Mouse (Mus musculus) megakaryocyte, embryonic 14.5 days (primary cell): ENCODE data around the gene Prr36. TPM values are rescaled to one million over a fixed set of nuclear protein-coding genes. Genes with fewer than 3 reads are reported as not detected.

Source experiments
- H3K27me3 ChIP-seq: replicated peaks from 2 replicates; pipeline ENCODE3; 2012; ENCODE audit warnings: inconsistent platforms
- H3K36me3 ChIP-seq: replicated peaks from 2 replicates; pipeline ENCODE3; 2012; ENCODE audit warnings: low read length, inconsistent platforms, mixed read lengths
- H3K4me1 ChIP-seq: 2 replicates; pipeline ENCODE4 v1.6.1; 2012; ENCODE audit warnings: inconsistent platforms
- H3K4me3 ChIP-seq: replicated peaks from 2 replicates; pipeline ENCODE3; 2012; ENCODE audit warnings: moderate library complexity, mild to moderate bottlenecking, inconsistent platforms
- H3K9me3 ChIP-seq: 2 replicates; pipeline ENCODE4 v1.6.1; 2012; ENCODE audit warnings: inconsistent platforms
- FLI1 ChIP-seq: IDR thresholded peaks from 2 replicates; pipeline ENCODE4 v1.6.1; 2012; ENCODE audit warnings: low read length, inconsistent platforms, mixed read lengths
- GATA1 ChIP-seq: IDR thresholded peaks from 3 replicates; pipeline ENCODE4 v1.6.1; 2012; ENCODE audit warnings: mixed read lengths, low read length, inconsistent platforms, borderline replicate concordance
- polyA plus RNA-seq: library from polyadenylated mRNA; stranded (reverse); fragments of >175 nt; gene quantifications from 2 replicates; pipeline ENCODE4 v1.2.3, GENCODE M21; 2012; ENCODE audit warnings: low replicate concordance; ENCODE audit not compliant: insufficient read depth

The Prr36 gene
- polyA plus RNA-seq, 1 experiment, result 0.22 TPM

DNA sequence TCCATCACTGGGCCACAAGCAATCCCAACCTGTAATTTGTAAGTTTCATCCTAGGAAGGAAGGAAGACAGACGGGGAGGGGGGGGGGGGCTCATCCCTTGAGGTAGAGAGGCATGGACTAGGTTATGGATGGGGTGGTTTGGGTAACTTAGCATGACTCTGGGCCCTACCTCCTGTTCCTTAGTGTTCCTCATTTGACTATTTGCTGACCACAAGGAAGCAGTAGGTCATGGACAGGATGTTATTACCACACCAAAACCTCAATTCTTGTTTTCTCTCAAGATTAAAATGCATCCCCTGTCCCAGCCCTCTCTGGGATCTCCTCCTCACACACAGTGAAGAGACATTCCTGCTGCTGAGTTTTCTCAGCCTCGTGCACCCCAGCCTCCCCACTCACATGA, 15.9 kb downstream of the Prr36 start:
- TF ChIP-seq FLI1 (no peak), GATA1 (no peak)
- Histone ChIP-seq H3K4me3 (no peak overlapping the region), H3K9me3 (no peaks in the 10 kb centered on the region), H3K36me3 (peaks cover 50% of the 10 kb centered on the region), H3K27me3 (peaks cover 41% of the 10 kb centered on the region), H3K4me1 (peaks cover 19% of the 10 kb centered on the region)

DNA sequence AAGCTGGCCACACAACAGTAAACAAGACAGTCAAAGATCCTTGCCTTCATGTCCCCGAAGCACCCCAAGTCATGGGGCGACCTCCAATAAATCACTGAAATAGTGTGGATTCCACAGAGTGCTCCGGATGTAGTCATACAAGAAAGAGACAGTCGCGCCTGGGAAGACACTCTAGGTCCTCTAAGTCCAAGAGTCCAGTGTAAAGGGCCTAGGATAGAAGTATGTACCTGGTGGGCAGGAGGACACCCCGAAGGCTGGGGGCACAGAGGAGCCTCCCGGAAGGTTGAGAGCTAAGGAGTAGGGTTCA, 23.7 kb downstream of the Prr36 start:
- peaks cover 53% of the 10 kb centered on the region for H3K36me3 ChIP-seq
- no peak for TF ChIP-seq GATA1
- TF ChIP-seq FLI1, result no peak
- peak overlapping the region; percentile 30 for H3K4me3 ChIP-seq
- no peaks in the 10 kb centered on the region for H3K9me3 ChIP-seq
- H3K4me1 ChIP-seq, result peaks cover 8% of the 10 kb centered on the region
- H3K27me3 ChIP-seq, result peaks cover 4% of the 10 kb centered on the region

GRCm38 (mm10) chr8:4192807-4193587, 24.3 kb downstream of the Prr36 start:
- H3K27me3 ChIP-seq, result peaks cover 4% of the 10 kb centered on the region

DNA sequence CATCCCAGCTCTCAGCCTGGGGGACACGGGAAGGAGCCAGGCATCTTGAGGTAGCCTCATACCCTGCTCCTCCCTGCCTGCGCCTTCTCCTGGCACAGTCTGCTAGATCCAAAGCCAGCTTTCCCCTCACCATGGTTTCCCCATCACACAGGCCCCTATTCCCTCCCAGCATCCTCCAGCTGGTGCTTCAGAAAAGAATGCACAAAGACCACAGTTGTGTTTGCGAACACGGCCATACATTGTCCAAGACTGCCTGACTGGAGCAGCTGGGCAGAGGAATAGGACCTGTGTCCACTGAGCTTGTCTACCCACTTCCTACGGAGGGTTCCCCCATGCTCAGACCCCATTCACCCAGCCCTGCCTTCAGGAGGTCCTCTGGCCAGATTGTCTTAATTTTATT, 25.0 kb downstream of the Prr36 start:
- TF ChIP-seq GATA1 (no peak), FLI1 (no peak)
- Histone ChIP-seq H3K4me3 (no peak overlapping the region), H3K27me3 (peaks cover 4% of the 10 kb centered on the region), H3K36me3 (peaks cover 61% of the 10 kb centered on the region), H3K9me3 (no peaks in the 10 kb centered on the region), H3K4me1 (peaks cover 8% of the 10 kb centered on the region)

More at GRCm38 (mm10) chr8:4192807-4193587, 24.3 kb downstream of the Prr36 start:
- H3K36me3 ChIP-seq, result peaks cover 58% of the 10 kb centered on the region
- TF ChIP-seq FLI1 (no peak), GATA1 (no peak)
- peaks cover 8% of the 10 kb centered on the region for H3K4me1 ChIP-seq
- peak overlapping the region; percentile 30 for H3K4me3 ChIP-seq
- H3K9me3 ChIP-seq, result no peaks in the 10 kb centered on the region

- peaks cover under 1% of the 10 kb centered on the region for H3K27me3 ChIP-seq
- H3K9me3 ChIP-seq, result no peaks in the 10 kb centered on the region
- peaks cover 81% of the 10 kb centered on the region for H3K36me3 ChIP-seq
- no peak for TF ChIP-seq FLI1
- no peak for TF ChIP-seq GATA1
- peaks cover 11% of the 10 kb centered on the region for H3K4me1 ChIP-seq
- H3K4me3 ChIP-seq, result no peak overlapping the region
Observed at GRCm38 (mm10) chr8:4189031-4189722, 28.1 kb downstream of the Prr36 start.

- Histone ChIP-seq H3K4me1 (peaks cover 12% of the 10 kb centered on the region), H3K9me3 (no peaks in the 10 kb centered on the region), H3K4me3 (no peak overlapping the region), H3K27me3 (no peaks in the 10 kb centered on the region), H3K36me3 (peaks cover 79% of the 10 kb centered on the region)
- no peak for TF ChIP-seq GATA1
- TF ChIP-seq FLI1, result no peak
Observed at GRCm38 (mm10) chr8:4188605-4189004, 28.7 kb downstream of the Prr36 start.

- Histone ChIP-seq H3K27me3 (no peaks in the 10 kb centered on the region), H3K4me3 (no peak overlapping the region), H3K36me3 (peaks cover 73% of the 10 kb centered on the region), H3K9me3 (no peaks in the 10 kb centered on the region), H3K4me1 (0 out of 2 replicates have a peak, but pooled peaks cover 5% of the 10 kb centered on the region)
- TF ChIP-seq GATA1 (no peak), FLI1 (no peak)
Observed at GRCm38 (mm10) chr8:4186151-4186550, 31.1 kb downstream of the Prr36 start.

DNA sequence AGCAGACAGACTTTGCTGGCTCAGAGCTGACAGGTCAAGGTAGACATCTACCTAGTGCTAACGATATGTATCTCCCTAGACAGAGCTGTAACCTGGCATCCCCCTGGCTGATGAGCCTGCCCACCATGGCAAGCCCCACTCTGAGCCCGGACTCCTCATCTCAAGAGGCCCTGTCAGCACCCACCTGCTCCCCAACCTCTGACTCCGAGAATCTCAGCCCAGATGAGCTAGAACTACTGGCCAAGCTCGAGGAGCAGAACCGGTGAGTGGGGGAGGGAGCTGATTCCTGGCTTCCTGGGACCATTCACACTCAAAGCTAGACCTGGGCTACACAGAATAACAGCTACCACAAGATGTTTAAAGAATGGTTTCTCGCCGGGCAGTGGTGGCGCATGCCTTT, 33.9 kb downstream of the Prr36 start:
- H3K9me3 ChIP-seq, result no peaks in the 10 kb centered on the region
- H3K27me3 ChIP-seq, result no peaks in the 10 kb centered on the region
- no peak for TF ChIP-seq GATA1
- no peak for TF ChIP-seq FLI1
- no peak overlapping the region for H3K4me3 ChIP-seq
- H3K36me3 ChIP-seq, result peaks cover 55% of the 10 kb centered on the region
- peaks cover 10% of the 10 kb centered on the region; the same call in 1 of the 2 replicates for H3K4me1 ChIP-seq

DNA sequence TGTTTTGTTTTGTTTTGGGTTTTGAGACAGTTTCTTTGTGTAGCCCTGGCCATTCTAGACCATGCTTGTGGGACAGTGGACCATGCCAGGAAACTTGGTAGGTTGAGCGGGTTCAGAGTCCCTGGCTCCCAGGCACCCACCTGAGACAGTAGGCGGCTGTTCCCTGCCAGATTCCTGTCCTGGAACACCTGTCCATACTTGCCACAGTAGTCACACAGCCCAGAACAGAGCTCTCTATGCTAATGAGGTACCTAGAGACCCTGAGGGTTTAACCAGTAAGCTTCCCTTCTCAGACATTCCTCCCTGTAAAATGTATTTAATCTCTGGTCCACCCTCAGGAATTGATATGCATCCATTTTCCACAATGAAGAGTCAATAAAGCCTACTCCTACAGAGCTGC, 43.2 kb downstream of the Prr36 start:
- Histone ChIP-seq H3K36me3 (peaks cover 8% of the 10 kb centered on the region), H3K4me1 (peaks cover 20% of the 10 kb centered on the region), H3K27me3 (no peaks in the 10 kb centered on the region), H3K4me3 (no peak overlapping the region), H3K9me3 (no peaks in the 10 kb centered on the region)
- TF ChIP-seq GATA1, result no peak
- TF ChIP-seq FLI1, result no peak

DNA sequence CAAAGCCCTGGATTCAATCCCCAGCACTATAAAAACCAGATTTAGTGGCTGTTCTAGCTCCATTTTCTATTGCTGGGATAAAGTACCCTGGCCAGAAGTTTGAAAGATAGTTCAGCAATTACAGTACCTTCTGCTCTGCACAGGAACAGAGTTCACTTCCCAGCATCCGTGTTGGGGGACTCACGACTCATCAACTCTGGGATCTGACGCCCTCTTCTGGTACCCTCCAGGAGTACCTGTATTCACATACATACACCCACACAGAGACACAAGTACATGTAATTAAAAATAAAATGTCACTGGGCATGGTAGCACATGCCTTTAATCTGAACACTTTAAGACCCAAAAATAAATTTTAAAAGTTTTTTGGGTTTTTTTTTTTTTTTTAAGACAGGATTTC, 44.8 kb downstream of the Prr36 start:
- H3K4me1 ChIP-seq, result peaks cover 31% of the 10 kb centered on the region
- peaks cover 8% of the 10 kb centered on the region for H3K36me3 ChIP-seq
- no peak for TF ChIP-seq GATA1
- no peak for TF ChIP-seq FLI1
- no peaks in the 10 kb centered on the region for H3K9me3 ChIP-seq
- H3K27me3 ChIP-seq, result no peaks in the 10 kb centered on the region
- no peak overlapping the region for H3K4me3 ChIP-seq
